Mouse (Mus musculus): ENCODE measurements around the gene Itga5. TPM values are rescaled to one million over a fixed set of nuclear protein-coding genes. Genes with fewer than 3 reads are reported as not detected.

Gene Itga5
- polyA plus RNA-seq, 1 experiment from 2014 or later, result 30.0 TPM

- no peaks in the 10 kb centered on the region for H3K9me3 ChIP-seq (ENCODE audit: low read length)
- DNase-seq (ENCODE audit: low spot score), result no peak
- H3K27ac ChIP-seq (ENCODE audit: low read length), result no peak overlapping the region
- no peak overlapping the region for H3K4me3 ChIP-seq (ENCODE audit: low read depth, low read length)
- H3K27me3 ChIP-seq (replicated peaks; ENCODE audit: insufficient read depth, low read length), result no peaks in the 10 kb centered on the region
- 80% methylated on average over 3 of the region's 3 CpGs for WGBS
- peaks cover 15% of the 10 kb centered on the region; the same call in 1 of the 2 replicates for H3K4me1 ChIP-seq (ENCODE audit: insufficient read depth, low read depth, low read length)
- H3K9ac ChIP-seq (replicated peaks; ENCODE audit: low read depth), result no peak overlapping the region
- no peak overlapping the region for H3K4me2 ChIP-seq (replicated peaks; ENCODE audit: low read depth, low read length)
- no peak for ATAC-seq
- TF ChIP-seq EP300 (IDR thresholded peaks at IDR 0.05) (no peak), CTCF (IDR thresholded peaks at IDR 0.05) (no peak)
- H3K36me3 ChIP-seq (ENCODE audit: insufficient read depth, low read length), result no peaks in the 10 kb centered on the region
Measured at GRCm38 (mm10) chr15:103318201-103318816, 48.3 kb downstream of the Itga5 start.

GRCm38 (mm10) chr15:103317731-103318130, 48.8 kb downstream of the Itga5 start:
- WGBS, result 90% methylated on average over 8 of the region's 8 CpGs
- Histone ChIP-seq H3K36me3 (ENCODE audit: insufficient read depth, low read length) (no peaks in the 10 kb centered on the region), H3K9me3 (ENCODE audit: low read length) (no peaks in the 10 kb centered on the region), H3K9ac (replicated peaks; ENCODE audit: low read depth) (no peak overlapping the region), H3K27me3 (replicated peaks; ENCODE audit: insufficient read depth, low read length) (no peaks in the 10 kb centered on the region), H3K4me2 (replicated peaks; ENCODE audit: low read depth, low read length) (no peak overlapping the region), H3K27ac (ENCODE audit: low read length) (no peak overlapping the region), H3K4me3 (ENCODE audit: low read depth, low read length) (no peak overlapping the region), H3K4me1 (ENCODE audit: insufficient read depth, low read depth, low read length) (peaks cover 14% of the 10 kb centered on the region; the same call in 1 of the 2 replicates)
- no peak for TF ChIP-seq CTCF (IDR thresholded peaks at IDR 0.05)
- no peak for TF ChIP-seq EP300 (IDR thresholded peaks at IDR 0.05)
- DNase-seq (ENCODE audit: low spot score) (no peak), ATAC-seq (no peak)

GRCm38 (mm10) chr15:103317120-103317519, 49.4 kb downstream of the Itga5 start:
- Histone ChIP-seq H3K4me3 (ENCODE audit: low read depth, low read length) (no peak overlapping the region), H3K36me3 (ENCODE audit: insufficient read depth, low read length) (no peaks in the 10 kb centered on the region), H3K9me3 (ENCODE audit: low read length) (no peaks in the 10 kb centered on the region), H3K4me2 (replicated peaks; ENCODE audit: low read depth, low read length) (no peak overlapping the region), H3K27ac (ENCODE audit: low read length) (no peak overlapping the region), H3K27me3 (replicated peaks; ENCODE audit: insufficient read depth, low read length) (no peaks in the 10 kb centered on the region), H3K9ac (replicated peaks; ENCODE audit: low read depth) (no peak overlapping the region), H3K4me1 (ENCODE audit: insufficient read depth, low read depth, low read length) (peaks cover 8% of the 10 kb centered on the region; the same call in 1 of the 2 replicates)
- DNase-seq (ENCODE audit: low spot score) (no peak), ATAC-seq (no peak)
- no peak for TF ChIP-seq CTCF (IDR thresholded peaks at IDR 0.05)
- no peak for TF ChIP-seq EP300 (IDR thresholded peaks at IDR 0.05)

GRCm38 (mm10) chr15:103315979-103316776, 50.4 kb downstream of the Itga5 start:
- peak; percentile 46 for ATAC-seq
- Histone ChIP-seq H3K4me1 (ENCODE audit: insufficient read depth, low read depth, low read length) (peaks cover 8% of the 10 kb centered on the region; the same call in 1 of the 2 replicates), H3K27me3 (replicated peaks; ENCODE audit: insufficient read depth, low read length) (no peaks in the 10 kb centered on the region), H3K36me3 (ENCODE audit: insufficient read depth, low read length) (no peaks in the 10 kb centered on the region), H3K4me3 (ENCODE audit: low read depth, low read length) (no peak overlapping the region), H3K9ac (replicated peaks; ENCODE audit: low read depth) (no peak overlapping the region), H3K27ac (ENCODE audit: low read length) (no peak overlapping the region), H3K9me3 (ENCODE audit: low read length) (no peaks in the 10 kb centered on the region), H3K4me2 (replicated peaks; ENCODE audit: low read depth, low read length) (no peak overlapping the region)
- WGBS, result 53% methylated on average over 10 of the region's 10 CpGs
- TF ChIP-seq CTCF (IDR thresholded peaks at IDR 0.05) (no peak), EP300 (IDR thresholded peaks at IDR 0.05) (no peak)
- DNase-seq (ENCODE audit: low spot score), result peak; percentile 69

DNA sequence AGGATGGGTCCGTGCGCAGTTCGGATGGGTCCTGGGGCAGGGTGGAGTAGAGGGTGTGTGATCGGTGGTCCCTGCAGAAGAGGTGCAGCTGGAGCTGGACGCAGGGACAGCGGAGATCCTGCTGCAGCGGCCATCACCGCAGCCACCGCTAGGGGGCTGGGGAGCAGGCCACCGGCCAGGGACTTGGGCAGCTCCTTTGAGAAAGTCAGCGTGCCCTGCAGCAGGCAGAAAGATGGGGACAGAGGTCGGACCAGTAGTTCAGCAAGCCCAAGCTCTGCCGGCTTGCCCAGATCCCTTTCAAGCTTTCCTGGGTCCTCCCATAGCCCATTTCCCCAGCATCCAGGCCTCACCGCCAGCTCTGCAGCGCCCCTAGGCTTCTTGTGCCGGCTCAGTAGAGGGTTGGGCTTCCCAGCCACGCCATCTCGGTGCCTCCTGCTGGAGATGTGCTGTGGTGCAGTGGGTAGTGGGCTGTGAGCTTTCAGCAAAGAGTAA, 51.5 kb downstream of the Itga5 start:
- no peaks in the 10 kb centered on the region for H3K9me3 ChIP-seq (ENCODE audit: low read length)
- DNase-seq (ENCODE audit: low spot score) (peak; percentile 79), ATAC-seq (peak; percentile 70)
- H3K4me1 ChIP-seq (ENCODE audit: insufficient read depth, low read depth, low read length), result peaks cover 8% of the 10 kb centered on the region; the same call in 1 of the 2 replicates
- no peak overlapping the region for H3K9ac ChIP-seq (replicated peaks; ENCODE audit: low read depth)
- no peaks in the 10 kb centered on the region for H3K27me3 ChIP-seq (replicated peaks; ENCODE audit: insufficient read depth, low read length)
- no peaks in the 10 kb centered on the region for H3K36me3 ChIP-seq (ENCODE audit: insufficient read depth, low read length)
- WGBS, result 8% methylated on average over 18 of the region's 18 CpGs
- H3K4me3 ChIP-seq (ENCODE audit: low read depth, low read length), result peak overlapping the region; percentile 5; the same call in 1 of the 2 replicates
- peak overlapping the region; percentile 54 for H3K4me2 ChIP-seq (replicated peaks; ENCODE audit: low read depth, low read length)
- TF ChIP-seq EP300 (IDR thresholded peaks at IDR 0.05) (no peak), CTCF (IDR thresholded peaks at IDR 0.05) (peak; percentile 84)
- no peak overlapping the region for H3K27ac ChIP-seq (ENCODE audit: low read length)

GRCm38 (mm10) chr15:103314181-103314580, 52.4 kb downstream of the Itga5 start:
- ATAC-seq, result no peak

More at GRCm38 (mm10) chr15:103314181-103314580, 52.4 kb downstream of the Itga5 start:
- no peaks in the 10 kb centered on the region for H3K36me3 ChIP-seq (ENCODE audit: insufficient read depth, low read length)
- no peaks in the 10 kb centered on the region for H3K9me3 ChIP-seq (ENCODE audit: low read length)
- no peaks in the 10 kb centered on the region for H3K27me3 ChIP-seq (replicated peaks; ENCODE audit: insufficient read depth, low read length)
- WGBS, result 50% methylated on average over 21 of the region's 22 CpGs
- H3K4me1 ChIP-seq (ENCODE audit: insufficient read depth, low read depth, low read length), result peaks cover 8% of the 10 kb centered on the region; the same call in 1 of the 2 replicates
- no peak overlapping the region for H3K9ac ChIP-seq (replicated peaks; ENCODE audit: low read depth)
- H3K4me2 ChIP-seq (replicated peaks; ENCODE audit: low read depth, low read length), result peak overlapping the region; percentile 54
- TF ChIP-seq CTCF (IDR thresholded peaks at IDR 0.05) (no peak), EP300 (IDR thresholded peaks at IDR 0.05) (no peak)
- no peak for DNase-seq (ENCODE audit: low spot score)
- no peak overlapping the region for H3K27ac ChIP-seq (ENCODE audit: low read length)
- 0 out of 2 replicates have a peak overlapping the region, but pooled peaks have one; percentile 5 for H3K4me3 ChIP-seq (ENCODE audit: low read depth, low read length)

Data from lung, postnatal 0 days (tissue).